Mouse (Mus musculus) 3T3-L1 (cell line): ENCODE data around the gene Nhsl1.

Experiments
- DNase-seq: peaks from one replicate; pipeline ENCODE4 v3.0.0-alpha.2; 2015; ENCODE audit warnings: low read depth, low spot score

Nhsl1 gene

DNA sequence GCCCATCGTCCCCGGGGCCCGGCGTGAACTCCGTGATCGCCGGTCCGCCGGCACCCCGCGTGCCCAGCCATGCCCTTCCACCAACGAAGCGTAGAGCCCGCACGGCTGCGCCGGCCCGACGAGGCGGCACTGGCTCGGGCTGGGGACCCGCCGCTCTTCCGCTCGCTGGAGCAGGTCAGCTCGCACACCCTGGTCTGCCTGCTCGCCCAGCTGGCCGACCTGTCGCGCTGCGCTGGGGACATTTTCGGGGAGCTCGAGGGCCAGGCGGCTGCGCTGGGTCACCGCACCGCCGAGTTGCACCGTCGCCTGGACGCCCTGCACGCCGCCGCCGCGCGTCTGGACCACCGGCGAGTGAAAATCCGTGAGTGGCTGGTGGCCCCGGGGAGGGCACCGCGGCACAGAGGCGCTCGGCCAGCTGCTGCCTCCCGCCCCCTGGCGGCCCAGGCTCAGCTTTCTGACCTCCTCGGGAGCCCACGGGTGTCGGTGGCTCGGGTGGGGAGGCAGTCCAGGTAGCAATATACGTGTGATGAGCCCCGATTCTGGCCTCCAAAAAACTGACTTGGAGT lies at the start of gene Nhsl1:
Gene Nhsl1 (plus strand): TSS at position 70 of the 566 bp plus-strand sequence.
- DNase-seq: no peak

DNA sequence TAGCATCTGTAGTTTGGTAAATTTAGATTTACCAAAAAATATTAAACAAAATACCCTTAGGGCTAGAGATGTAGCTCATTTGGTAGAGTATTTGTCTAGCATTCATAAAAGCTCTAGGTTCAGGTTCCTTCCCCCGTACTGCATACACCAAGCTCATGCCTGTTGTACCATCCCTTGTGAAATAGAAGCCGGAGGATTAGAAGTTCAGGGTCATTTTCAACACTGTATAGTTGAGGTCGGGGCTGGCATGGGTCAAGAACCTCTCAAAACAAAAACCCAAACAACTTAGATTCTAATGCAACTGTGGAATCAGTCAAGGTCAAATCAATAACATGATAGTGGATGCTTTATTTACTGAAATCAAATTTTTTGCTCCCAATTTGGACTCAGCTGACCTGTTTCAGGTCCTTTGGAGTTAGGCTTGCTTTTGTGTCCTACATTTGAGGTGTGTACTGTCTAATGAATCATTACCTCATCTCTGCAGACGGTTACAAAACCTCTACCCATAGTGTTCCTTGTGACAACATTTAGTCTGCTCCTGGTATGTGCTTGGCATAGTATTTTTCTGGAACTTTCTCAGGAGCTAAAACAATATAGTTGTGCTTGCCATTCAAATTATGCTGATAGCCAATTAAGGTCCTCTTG lies 42.6 kb upstream of the Nhsl1 start:
- no peak for DNase-seq

DNA sequence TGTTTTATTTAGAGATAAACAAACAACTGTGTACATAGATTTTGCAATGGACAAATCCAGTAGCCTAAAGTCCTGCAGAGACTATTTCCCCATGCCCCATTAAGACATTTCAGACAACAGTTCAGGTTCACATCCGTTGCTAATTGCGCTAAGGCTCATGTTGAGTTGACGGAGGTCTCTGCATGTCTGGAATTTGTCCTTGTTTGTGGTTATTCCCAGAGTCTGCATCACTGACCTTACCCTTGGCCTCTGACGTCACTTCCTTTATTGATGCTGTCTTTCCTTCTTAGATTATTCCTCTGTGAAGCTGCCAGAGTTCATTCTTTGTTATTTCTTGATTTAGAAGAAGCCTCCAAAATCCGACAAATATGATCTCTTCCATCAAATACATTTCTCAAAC lies 34.8 kb upstream of the Nhsl1 start:
- no peak for DNase-seq

DNA sequence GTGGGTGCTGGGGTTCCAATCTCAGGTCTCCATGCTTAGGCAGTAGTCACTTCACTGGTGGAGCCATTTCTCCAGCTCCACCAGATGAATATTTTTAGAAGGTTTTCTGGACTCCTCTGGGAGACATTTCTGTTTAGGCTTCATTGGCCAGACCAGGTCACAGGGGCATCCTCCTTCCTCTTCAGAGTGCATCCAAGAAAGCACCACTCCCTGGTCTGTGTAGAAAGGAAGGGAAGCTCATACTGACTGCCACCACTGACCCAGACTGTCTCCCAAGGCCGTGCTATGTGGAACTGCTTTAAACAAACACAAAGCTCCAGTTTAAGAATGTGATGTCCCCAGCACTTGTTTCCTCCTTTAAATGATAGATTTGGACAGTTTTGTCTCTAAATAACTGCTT lies 29.3 kb upstream of the Nhsl1 start:
- no peak for DNase-seq

DNA sequence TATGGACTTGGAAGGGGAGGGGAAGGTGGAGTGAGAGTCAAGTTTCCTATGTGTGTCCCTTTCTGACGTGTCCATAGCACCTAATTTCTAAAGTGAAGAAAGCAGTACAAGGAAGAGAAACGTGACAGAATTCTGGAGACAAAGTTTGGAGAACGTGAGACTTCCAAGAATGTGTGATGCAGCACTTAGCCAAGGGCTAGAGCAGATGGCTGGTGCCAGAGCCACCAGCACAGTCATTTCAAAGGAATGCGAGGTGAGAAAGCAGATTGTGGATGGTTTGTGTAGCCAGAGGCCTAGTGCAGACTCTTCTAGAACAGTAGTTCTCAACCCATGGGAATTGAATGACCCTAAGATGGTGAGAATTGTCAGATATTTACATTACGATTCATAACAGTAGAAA lies 13.7 kb upstream of the Nhsl1 start:
- DNase-seq: peak; percentile 79

DNA sequence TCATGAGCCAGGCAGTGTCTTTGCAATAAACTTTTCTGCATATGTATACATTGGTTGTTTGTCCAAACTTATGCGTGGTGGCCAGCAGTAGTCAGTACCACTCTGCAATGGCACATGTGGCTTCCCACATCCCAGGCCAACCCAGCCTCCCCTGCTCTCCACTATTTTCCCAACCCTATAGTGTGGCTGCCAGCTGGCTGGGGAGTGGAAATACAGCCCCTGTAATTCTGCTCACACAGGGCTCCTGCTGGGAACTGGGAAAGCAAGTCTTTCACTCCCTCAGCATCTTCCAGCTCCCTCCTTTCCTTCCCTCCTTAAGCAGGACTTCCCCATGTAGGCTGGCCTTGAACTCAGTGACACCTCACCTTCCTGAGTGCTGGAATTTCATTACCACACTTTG lies 3.7 kb upstream of the Nhsl1 start:
- DNase-seq: no peak

DNA sequence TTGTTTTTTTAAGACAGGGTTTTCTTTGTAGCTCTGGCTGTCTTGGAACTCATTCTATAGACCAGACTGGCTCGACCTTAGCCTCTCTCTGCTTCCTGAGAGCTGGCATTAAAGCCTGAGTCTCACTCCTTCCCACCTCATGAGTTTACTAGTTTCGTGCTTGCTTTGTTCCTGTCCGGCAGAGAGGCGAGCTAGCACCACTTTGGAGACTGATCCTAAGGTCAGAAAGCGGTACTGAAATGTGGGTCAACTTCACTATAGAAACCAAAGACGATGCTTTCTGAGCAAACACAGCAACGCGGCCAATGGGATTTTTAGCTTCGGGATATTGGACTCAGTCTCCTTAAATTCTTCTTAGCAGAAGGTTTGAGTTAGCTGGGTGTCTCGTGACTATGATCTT lies 1.3 kb upstream of the Nhsl1 start:
- no peak for DNase-seq

DNA sequence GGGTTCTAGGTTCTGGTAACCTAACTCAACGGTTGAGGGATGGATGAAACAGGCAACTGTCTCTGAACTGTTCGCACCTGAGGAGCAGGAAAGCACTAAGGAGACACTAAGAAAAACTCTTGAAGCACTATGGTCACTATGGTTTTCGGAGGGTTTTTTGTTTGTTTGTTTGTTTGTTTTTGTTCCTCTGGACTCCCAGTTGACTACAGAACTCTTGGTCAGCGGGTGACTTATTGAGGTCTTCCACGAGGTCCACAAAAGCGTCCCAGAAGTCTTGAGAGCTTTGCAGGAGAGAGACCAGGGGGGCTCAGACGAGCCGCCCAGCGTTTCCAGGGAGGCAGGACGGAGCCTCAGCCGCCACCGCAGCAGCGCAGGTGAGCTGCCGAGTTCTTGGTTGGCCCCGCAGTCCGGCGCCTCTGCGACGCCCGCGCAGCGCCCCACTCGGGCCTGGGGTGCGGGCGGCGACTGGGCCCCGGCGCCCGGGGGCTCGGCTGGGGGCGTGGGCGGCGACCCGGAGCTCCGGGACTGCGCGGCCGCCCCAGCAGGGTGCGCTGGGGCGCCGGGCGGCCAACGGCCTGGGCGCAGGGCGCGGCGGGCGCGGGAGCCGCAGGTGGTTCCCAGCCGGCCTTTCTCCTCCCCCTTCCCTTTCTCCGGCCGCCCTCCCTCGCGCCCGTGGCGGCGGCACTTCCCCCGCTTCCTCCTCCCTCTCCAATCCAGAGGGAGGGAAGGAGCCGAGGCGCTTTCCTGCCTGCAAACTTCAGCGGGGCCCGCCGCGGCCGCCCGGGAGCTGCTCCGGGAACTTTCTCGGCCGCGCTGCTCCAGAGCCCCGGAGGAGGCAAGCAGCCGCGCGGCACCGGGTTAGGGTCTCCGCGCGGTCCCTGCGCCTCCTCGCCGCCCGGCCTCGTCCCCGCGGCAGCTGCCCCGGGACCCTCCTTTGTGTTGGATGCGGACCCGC lies 547 bp upstream of the Nhsl1 start:
- DNase-seq: no peak

DNA sequence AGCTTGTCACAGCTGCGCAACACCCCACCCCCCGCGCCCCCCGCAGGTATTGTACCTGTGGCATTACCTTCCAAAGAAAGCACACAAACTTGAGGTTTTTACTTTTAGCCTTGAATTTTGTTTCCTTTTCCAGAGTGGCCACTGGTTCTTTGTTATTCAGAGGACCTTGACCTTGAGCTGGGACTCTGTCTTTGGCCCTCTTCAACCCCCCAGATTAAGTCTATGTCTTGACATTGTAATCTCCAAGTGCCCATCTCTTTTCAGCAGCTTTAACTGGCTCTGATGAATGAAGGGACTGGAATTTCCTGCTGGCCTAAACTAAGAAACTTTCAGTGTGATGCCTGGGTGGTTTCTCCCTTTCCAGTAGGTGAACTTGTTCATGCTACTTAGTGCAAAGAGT lies 906 bp downstream of the Nhsl1 start:
- DNase-seq: no peak

DNA sequence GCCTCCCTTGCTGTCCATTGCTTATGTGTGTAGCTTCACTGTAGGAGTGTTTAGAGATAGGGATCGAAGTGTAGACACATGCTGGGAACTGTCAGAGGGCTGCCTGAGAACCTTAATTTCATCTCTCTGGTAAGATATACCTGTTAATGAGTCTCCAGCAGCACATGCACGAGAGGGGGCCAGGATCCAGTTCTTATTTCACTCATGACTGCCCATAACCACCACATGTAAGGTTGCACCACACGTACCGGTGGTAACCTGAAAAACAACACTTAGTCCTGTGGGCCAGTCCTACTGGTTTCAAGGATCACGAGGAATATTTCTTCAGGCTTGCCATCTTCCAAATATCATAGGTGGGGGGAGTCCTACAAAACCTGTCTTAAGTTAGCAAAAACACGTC lies 3.1 kb downstream of the Nhsl1 start:
- no peak for DNase-seq

DNA sequence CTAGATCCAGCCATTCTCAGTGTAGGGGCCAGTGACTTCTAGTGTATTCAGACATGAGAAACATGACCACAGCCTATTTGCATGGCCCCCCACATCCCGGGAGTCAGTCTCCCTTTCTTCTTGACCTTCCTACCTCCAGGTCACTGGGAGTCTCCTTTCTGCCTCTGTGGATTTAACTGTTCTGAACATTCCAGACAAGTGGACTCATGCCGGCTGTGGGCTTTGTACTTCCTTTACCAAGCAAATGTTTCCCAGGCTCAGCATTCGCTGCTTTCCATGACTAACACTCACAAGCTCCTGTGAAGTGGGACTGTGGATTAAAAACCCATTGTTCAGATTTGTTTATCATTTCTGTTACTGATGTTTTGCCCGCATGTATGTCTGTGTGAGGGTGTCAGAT lies 4.9 kb downstream of the Nhsl1 start:
- peak; percentile 72 for DNase-seq

DNA sequence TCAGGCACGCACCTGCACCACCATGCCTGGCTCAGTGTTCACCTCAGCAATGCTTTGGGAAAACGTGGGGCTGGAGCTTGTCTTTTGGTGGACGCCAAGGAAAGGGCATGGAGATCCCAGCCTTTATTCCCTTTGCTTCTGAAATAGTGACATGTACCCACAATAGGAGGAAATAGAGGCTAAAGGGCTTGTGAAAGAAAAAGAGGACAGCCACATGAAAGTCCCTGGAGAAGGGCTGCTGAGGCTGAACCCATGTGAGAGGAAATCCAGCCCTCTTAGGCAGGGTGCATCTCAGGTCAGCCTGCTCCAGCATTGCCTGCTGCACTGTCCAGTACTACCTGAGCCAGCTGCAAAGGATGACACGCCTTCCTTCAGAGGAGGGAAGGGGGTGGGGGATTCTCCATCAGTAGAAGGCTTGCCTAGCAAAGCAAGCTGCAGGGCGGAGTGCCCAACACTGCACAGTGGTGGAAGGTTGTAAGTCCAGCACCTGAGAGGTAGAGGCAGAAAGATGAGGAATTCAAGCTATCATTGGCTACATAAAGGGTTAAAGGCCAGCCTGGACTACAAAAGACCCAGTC lies 9.6 kb downstream of the Nhsl1 start:
- no peak for DNase-seq

DNA sequence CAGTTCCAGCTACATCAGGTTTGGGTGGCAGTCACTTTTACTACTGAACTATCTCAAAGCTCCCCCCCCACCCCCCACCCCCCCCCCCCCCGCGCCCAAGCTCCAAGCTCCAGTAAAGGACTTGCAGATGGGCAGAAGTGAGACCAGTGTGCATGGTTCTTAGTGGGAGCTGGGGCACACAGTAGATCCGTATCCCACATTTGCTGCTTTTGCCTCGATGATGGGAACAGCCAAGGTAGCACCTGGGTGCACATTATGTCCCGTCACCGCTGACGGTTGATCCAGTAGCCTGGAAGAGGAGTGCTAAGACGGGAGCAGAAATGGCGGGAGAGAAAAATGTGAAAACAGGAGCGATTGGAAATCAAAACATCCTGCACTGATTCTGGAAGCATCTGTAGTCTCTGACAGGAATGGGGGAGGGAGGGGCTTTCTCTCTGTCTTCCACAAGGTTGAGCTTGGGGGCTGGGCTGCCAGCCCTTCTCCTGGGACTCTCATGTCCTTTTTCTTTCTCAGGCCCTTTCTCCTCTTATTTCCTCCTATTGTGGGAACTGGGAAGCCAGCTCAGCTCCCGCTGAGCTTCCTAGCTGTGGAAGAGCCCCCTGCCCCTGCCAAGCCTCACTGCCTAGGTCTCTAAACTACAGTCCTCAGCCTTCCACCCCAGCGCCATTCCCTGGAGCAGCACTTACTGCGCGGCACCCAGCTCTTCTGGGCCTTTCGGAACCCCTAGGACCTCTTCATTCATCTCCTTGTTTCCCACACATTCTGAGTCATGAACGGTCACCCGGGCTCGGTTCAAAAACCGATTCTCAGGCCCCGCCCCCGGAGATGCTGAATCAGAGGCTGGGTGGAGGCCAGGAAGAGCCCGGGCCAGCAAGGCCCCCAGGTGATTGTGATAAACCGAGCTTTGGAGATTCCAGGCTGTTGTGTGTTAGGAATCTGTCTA lies 10.6 kb downstream of the Nhsl1 start:
- DNase-seq: peak; percentile 74

DNA sequence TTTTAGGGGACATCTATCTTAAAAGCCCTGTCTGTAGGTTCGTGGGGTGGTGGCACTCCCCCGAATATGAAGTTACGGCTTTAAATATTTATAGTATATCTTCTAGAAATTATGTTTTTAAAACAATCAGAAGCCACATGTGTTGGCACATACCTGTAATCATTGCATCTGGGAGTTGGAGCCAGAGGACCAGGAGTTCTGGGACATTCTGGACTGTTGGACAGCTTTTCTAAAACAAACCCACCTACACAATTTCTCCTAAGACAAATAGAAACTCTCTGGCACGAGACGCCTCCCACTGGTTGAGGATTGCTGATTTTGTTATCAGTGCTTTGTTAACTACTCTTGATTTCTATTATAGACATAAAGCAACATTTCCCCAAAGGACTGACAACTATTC lies 11.7 kb downstream of the Nhsl1 start:
- DNase-seq: no peak

DNA sequence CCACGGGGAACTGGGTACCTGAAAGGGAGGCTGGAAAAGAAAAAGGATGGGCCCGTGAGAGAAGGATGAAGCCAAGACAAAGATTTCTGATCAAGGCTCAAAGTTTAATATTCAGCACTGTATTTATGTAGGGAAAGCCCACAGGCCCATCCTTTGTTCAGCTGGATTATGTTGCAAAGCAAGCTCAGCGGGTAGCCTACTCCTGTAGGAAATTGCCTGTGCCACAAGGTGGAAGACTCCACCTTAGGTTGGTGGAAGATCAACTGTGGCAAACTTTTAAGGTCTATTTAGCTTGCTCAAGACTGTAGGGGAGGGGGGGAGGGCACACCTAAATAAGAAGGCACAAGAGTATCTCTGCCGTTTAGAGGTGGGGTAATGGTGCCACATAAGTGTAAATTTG lies 14.8 kb downstream of the Nhsl1 start:
- no peak for DNase-seq

DNA sequence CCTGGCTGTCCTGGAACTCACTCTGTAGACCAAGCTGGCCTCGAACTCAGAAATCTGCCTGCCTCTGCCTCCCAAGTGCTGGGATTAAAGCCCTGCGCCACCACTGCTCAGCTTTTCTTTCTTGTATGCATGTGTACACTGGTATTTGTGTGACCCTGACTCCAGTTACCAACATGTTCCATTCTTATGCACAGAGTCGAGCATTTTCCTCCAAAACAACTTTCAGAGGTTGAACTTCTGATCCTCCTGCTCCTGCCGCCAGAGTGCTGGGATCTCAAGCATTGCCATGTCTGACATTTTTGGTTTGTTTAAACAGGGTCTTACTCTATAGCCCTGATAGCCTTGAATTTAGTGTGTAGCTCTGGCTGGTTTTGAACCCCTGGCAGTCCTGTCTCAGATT lies 15.4 kb downstream of the Nhsl1 start:
- no peak for DNase-seq

DNA sequence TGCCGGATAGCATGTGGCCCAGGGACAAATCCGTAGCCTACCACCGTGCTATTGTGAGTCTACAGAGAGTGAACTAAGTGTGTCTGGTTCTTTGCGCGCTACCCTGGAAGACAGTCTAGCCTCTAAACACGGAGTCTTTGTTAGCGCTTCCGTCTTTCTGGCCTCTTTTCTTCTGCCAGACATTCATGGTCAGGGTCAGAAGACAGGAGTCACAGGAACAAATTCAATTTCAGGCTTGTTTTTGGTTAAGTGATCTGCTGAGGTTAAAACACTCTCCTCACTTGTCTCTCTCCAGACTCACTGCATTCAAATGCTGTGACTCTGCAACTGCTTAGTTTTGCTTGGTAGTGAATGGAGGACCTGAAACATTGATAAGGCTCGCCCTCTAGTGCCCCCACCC lies 15.9 kb downstream of the Nhsl1 start:
- DNase-seq: no peak

DNA sequence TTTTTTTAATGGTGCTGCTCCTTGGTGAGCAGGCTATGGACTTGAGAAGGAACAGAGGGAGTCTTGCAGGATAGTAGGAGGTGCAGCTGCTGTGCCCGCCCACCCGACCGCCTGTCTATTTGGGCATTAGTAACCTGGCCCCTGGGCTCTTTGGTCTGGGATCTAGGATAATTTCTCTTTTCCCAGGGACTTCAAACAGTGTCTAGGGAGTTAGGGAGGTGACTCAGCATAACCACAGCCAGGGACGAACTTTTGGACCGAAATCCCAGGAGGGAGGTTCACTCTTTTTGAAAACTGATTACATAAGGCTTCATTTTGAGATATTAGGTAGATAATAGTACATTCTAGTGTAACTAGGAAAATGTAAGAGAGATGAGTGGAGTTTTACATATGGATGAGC lies 18.9 kb downstream of the Nhsl1 start:
- peak; percentile 32 for DNase-seq

DNA sequence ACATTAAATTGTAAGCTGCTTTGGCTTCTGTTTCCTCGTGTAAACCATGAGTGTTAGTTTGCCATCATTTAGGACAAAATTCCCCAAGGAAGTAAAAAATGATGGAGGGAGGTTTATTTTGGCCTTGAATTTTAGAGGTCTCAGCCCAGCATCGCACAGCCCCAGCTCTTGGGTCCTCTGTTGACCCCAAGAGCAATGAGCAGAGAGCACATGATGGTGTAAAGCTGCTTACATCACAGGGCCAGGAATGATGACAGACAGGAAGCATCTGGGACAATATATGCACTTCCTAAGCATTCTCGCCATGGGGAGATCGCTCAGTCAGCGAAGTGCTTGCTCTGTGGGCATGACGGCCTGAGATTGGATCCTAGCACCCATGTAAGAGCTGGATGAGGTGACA lies 20.6 kb downstream of the Nhsl1 start:
- DNase-seq: no peak

DNA sequence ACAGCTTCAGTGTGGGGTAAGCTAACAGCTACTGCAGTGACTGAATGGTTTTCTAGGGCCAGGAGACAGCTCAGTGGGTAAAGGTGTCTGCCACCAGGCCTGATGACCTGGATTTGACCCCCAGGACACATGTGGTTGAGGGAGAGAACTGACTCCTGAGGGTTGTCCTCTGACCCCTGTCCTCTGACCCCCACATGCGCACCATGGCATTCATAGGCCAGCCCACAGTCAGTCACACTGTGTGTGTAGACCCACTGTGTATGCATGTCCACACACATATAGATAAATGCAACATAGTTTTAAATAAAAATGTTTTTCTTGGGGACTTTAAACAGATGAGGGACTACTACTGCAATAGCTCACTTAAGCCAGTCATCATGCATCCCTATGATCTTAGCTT lies 22.1 kb downstream of the Nhsl1 start:
- no peak for DNase-seq

DNA sequence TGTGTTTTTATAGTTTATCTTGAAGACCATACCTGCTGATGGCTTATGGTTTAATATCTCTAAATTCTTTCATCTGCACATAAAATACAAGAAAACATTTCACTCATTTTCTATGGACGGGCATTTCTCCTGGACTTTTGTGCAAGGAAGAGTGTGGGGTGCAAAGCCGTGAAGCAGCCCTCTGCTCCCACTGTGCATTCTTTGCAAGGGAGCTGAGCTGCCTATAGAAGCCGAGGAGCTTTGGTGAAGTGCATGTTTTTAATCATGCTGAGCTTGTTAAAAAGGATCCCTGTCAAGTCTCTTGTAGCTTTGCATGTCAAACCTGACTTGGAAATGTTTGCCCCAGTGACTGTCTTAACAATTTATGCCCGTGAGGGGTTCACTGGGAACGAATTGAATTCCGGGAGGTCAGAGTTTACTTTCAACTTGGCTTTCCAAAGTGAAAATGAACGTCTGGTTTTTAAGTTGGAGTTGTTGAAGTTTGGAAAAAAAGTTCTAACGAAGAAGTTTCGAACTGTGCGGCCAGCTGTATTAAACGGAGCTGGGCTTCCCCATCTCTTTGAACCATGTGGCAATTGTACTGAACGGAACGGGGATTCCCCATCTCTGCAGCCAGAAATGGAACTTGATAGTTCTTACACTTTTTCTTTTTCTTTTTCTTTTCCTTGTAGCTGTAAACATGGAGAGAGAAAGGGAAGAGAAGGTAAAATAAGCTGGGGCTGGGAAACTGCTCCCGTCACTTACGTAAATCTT lies 22.8 kb downstream of the Nhsl1 start:
- DNase-seq: no peak
